Mouse (Mus musculus) common myeloid progenitor, adult 5-6 weeks (primary cell): ENCODE results near the gene Lrig1. TPM values are rescaled to one million over a fixed set of nuclear protein-coding genes. Genes with fewer than 3 reads are reported as not detected.
A peak's percentile ranks its signal among the peaks of the same experiment; 100 is the strongest.

ENCODE experiments used
- ATAC-seq: replicated peaks from 2 replicates; pipeline ENCODE4 v1.8.0; 2016; ENCODE audit warnings: low read depth, mild to moderate bottlenecking, moderate TSS enrichment, inconsistent platforms; ENCODE audit not compliant: poor library complexity, severe bottlenecking
- total RNA-seq: library from RNA; stranded (forward); fragments of 200-1000, 187-1606 nt; gene quantifications from 2 replicates; pipeline ENCODE4 v1.2.3, GENCODE M21; 2017

Gene Lrig1
- 1.1 and 3.8 TPM in 2 replicates for total RNA-seq

GRCm38 (mm10) chr6:94700067-94700491 is at the start of gene Lrig1:
TSS of gene Lrig1 (minus strand) at chr6:94700158.
- peak; percentile 97 for ATAC-seq

- ATAC-seq: no peak
These were observed 49.7 kb upstream of the Lrig1 start for GRCm38 (mm10) chr6:94749626-94750025.

GRCm38 (mm10) chr6:94748361-94748760 is 48.4 kb upstream of the Lrig1 start:
- no peak for ATAC-seq

- no peak for ATAC-seq
These were observed 40.3 kb upstream of the Lrig1 start for GRCm38 (mm10) chr6:94740117-94740729.

- peak; percentile 36; the same call in 1 of the 2 replicates for ATAC-seq
These were observed 38.7 kb upstream of the Lrig1 start for GRCm38 (mm10) chr6:94738647-94739046.

- ATAC-seq: no peak
These were observed 33.9 kb upstream of the Lrig1 start for GRCm38 (mm10) chr6:94733878-94734277.

- ATAC-seq: no peak
These were observed 29.9 kb upstream of the Lrig1 start for GRCm38 (mm10) chr6:94729847-94730246.

- no peak for ATAC-seq
These were observed 29.2 kb upstream of the Lrig1 start for GRCm38 (mm10) chr6:94729132-94729531.

- ATAC-seq: 0 out of 2 replicates have a peak, but pooled peaks have one; percentile 25
These were observed 24.7 kb upstream of the Lrig1 start for GRCm38 (mm10) chr6:94724612-94725011.

GRCm38 (mm10) chr6:94718607-94719346 is 18.8 kb upstream of the Lrig1 start:
- no peak for ATAC-seq

- ATAC-seq: no peak
These were observed 17.9 kb upstream of the Lrig1 start for GRCm38 (mm10) chr6:94717705-94718489.

GRCm38 (mm10) chr6:94715645-94715940 is 15.6 kb upstream of the Lrig1 start:
- no peak for ATAC-seq

GRCm38 (mm10) chr6:94714815-94715644 is 15.1 kb upstream of the Lrig1 start:
- no peak for ATAC-seq

- ATAC-seq: no peak
These were observed 9.9 kb upstream of the Lrig1 start for GRCm38 (mm10) chr6:94709832-94710231.

- ATAC-seq: no peak
These were observed 9.2 kb upstream of the Lrig1 start for GRCm38 (mm10) chr6:94709150-94709549.

- ATAC-seq: no peak
These were observed 7.3 kb upstream of the Lrig1 start for GRCm38 (mm10) chr6:94707254-94707653.

GRCm38 (mm10) chr6:94705931-94706330 is 6.0 kb upstream of the Lrig1 start:
- ATAC-seq: no peak

GRCm38 (mm10) chr6:94702993-94703392 is 3.0 kb upstream of the Lrig1 start:
- no peak for ATAC-seq

- ATAC-seq: 0 out of 2 replicates have a peak, but pooled peaks have one; percentile 21
These were observed 1.1 kb upstream of the Lrig1 start for GRCm38 (mm10) chr6:94701071-94701470.

GRCm38 (mm10) chr6:94700612-94701011 is 654 bp upstream of the Lrig1 start:
- ATAC-seq: peak; percentile 48
